In the genomic region with DNA sequence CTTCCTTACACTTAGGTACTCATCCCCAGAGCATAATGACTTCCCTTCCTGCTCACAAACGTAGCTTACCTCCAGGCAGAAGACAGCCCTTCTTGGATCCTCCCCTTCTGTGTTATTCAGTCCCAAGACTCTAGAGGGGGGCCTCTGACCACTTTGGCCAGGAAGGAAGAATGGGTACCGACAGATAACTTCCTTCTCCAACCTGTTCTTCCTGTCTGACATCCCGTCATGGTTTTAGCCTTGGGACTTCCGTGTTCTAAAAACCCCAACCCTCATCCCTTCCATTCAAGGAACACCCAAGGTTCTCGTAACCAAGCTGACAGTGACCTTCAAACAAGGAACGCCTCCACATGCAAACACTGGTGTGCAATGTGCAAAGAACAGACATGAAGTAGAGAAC, we compare ENCODE assay signal across 7 mouse cellular contexts. TPM values are rescaled to one million over a fixed set of nuclear protein-coding genes. Genes with fewer than 3 reads are reported as not detected.
DNase-seq lines count a peak whose midpoint lies in the region; ATAC-seq lines count a peak whose summit lies in the region.

A gene (minus strand): TSS at position 168 of the 400 bp plus-strand sequence.

- peaks cover 16% of the 10 kb centered on the region for H3K27me3 ChIP-seq in forebrain, embryonic 10.5 days (ENCODE audit: poor library complexity, severe bottlenecking)
- no peaks in the 10 kb centered on the region for H3K27me3 ChIP-seq in liver, embryonic 11.5 days (replicated peaks; ENCODE audit: control insufficient read depth, insufficient read depth, low read length)
- no peaks in the 10 kb centered on the region for H3K27me3 ChIP-seq in neural tube, embryonic 14.5 days (ENCODE audit: control insufficient read depth, insufficient read depth, low read length)

- WGBS in forebrain, embryonic 10.5 days: 90% methylated on average over 6 of the region's 6 CpGs
- WGBS in liver, embryonic 11.5 days: 44% methylated on average over 6 of the region's 6 CpGs
- 82% methylated on average over 6 of the region's 6 CpGs for WGBS in neural tube, embryonic 14.5 days

- H3K36me3 ChIP-seq in forebrain, embryonic 10.5 days (replicated peaks): no peaks in the 10 kb centered on the region
- no peaks in the 10 kb centered on the region; the same call in 1 of the 2 replicates for H3K36me3 ChIP-seq in liver, embryonic 11.5 days (ENCODE audit: control insufficient read depth, insufficient read depth, low read length)
- H3K36me3 ChIP-seq in neural tube, embryonic 14.5 days (ENCODE audit: control insufficient read depth, insufficient read depth, low read length): 0 out of 2 replicates have a peak, but pooled peaks cover 4% of the 10 kb centered on the region

- no peaks in the 10 kb centered on the region for H3K9me3 ChIP-seq in forebrain, embryonic 10.5 days
- H3K9me3 ChIP-seq in liver, embryonic 11.5 days (ENCODE audit: control insufficient read depth, low read length): no peaks in the 10 kb centered on the region
- no peaks in the 10 kb centered on the region for H3K9me3 ChIP-seq in neural tube, embryonic 14.5 days (ENCODE audit: control insufficient read depth, low read length)

- ATAC-seq in CD4-positive, CD25-positive, alpha-beta regulatory T cell, adult 4 months: peak; percentile 33
- peak; percentile 74 for ATAC-seq in liver, embryonic 11.5 days (replicated peaks; ENCODE audit: low FRiP score)
- no peak for ATAC-seq in neural tube, embryonic 14.5 days (ENCODE audit: low read depth)

- DNase-seq in T-cell, adult 2 months (ENCODE audit: low spot score): peak; percentile 18
- DNase-seq in forebrain, embryonic 10.5 days (ENCODE audit: extremely low spot score, low spot score): no peak
- no peak for DNase-seq in heart, postnatal 14 days
- peak; percentile 48 for DNase-seq in liver, embryonic 11.5 days (ENCODE audit: low spot score)
- DNase-seq in thymus, postnatal 25 days: no peak

- peak within 1 kb of the TSS; percentile 85 for H3K4me2 ChIP-seq in liver, embryonic 11.5 days
- H3K4me2 ChIP-seq in neural tube, embryonic 14.5 days (ENCODE audit: low read depth, low read length): peak within 1 kb of the TSS; percentile 52

- H3K4me1 ChIP-seq in forebrain, embryonic 10.5 days: peaks cover 21% of the 10 kb centered on the region
- peaks cover 13% of the 10 kb centered on the region for H3K4me1 ChIP-seq in liver, embryonic 11.5 days (replicated peaks; ENCODE audit: control insufficient read depth, insufficient read depth, low read length)
- peaks cover 4% of the 10 kb centered on the region; the same call in 1 of the 2 replicates for H3K4me1 ChIP-seq in neural tube, embryonic 14.5 days (ENCODE audit: control insufficient read depth, insufficient read depth, low read length)

- intact Hi-C loops in heart, postnatal 14 days (cut with DNase I): no loop called here

- H3K9ac ChIP-seq in liver, embryonic 11.5 days (ENCODE audit: low read depth, low read length): peak within 1 kb of the TSS; percentile 83
- H3K9ac ChIP-seq in neural tube, embryonic 14.5 days (replicated peaks; ENCODE audit: low read depth, low read length): peak within 1 kb of the TSS; percentile 61

- H3K27ac ChIP-seq in forebrain, embryonic 10.5 days: peak within 1 kb of the TSS; percentile 88
- H3K27ac ChIP-seq in liver, embryonic 11.5 days (ENCODE audit: low read depth, low read length): peak within 1 kb of the TSS; percentile 81
- H3K27ac ChIP-seq in neural tube, embryonic 14.5 days (ENCODE audit: low read depth, low read length): peak within 1 kb of the TSS; percentile 70

- peak within 1 kb of the TSS; percentile 63 for H3K4me3 ChIP-seq in forebrain, embryonic 10.5 days
- peak within 1 kb of the TSS; percentile 62 for H3K4me3 ChIP-seq in liver, embryonic 11.5 days (ENCODE audit: low read depth, low read length)
- peak within 1 kb of the TSS; percentile 26 for H3K4me3 ChIP-seq in neural tube, embryonic 14.5 days (ENCODE audit: low read depth, low read length)

RNA-seq across cellular contexts. Expression of the gene that starts here (rescaled TPM):
- 1 to 10 TPM; 3.7 to 7.3 TPM for polyA plus RNA-seq in CD4-positive, CD25-positive, alpha-beta regulatory T cell, adult 4 months (2017; shearing (Covaris generic))
- 2.8 and 2.9 TPM in 2 replicates for polyA plus RNA-seq in forebrain, embryonic 10.5 days (2016; fragmentation: Nextera tagmentation; extraction: Ambion mirVana)
- 10 to 100 TPM; 17.3 TPM for total RNA-seq in heart, postnatal 14 days (2021)
- 4.3 and 4.9 TPM in 2 replicates for polyA plus RNA-seq in liver, embryonic 11.5 days (2014; fragmentation: Nextera tagmentation; extraction: Ambion mirVana)
- 3.7 and 4.5 TPM in 2 replicates for polyA plus RNA-seq in neural tube, embryonic 14.5 days (2014; fragmentation: Nextera tagmentation; extraction: Ambion mirVana)

Comparison
In these comparisons a context has a peak if more than half of its experiments do, and no peak if none do; other contexts are left out.
1. DNase-seq: peak in T-cell, adult 2 months (single experiment) and liver, embryonic 11.5 days (single experiment); none in forebrain, embryonic 10.5 days (single experiment), heart, postnatal 14 days (0 of 2) and thymus, postnatal 25 days (single experiment).
2. Peak in every context shown above with its lines, with median percentiles within 50 percentile points of each other: H3K27ac ChIP-seq and H3K4me3 ChIP-seq.